Mouse (Mus musculus) brain, adult 2 months (tissue): ENCODE results near the gene Gramd4.
"Not testable (repeated sequence)": the region's sequence is repeated elsewhere in the genome, so short reads cannot be mapped to it uniquely, and the experiment has no call there.

ENCODE experiments used
- DNase-seq: peaks from one replicate; pipeline ENCODE4 v3.0.0; 2011; ENCODE audit warnings: low read depth, low spot score

Gramd4 gene

DNA sequence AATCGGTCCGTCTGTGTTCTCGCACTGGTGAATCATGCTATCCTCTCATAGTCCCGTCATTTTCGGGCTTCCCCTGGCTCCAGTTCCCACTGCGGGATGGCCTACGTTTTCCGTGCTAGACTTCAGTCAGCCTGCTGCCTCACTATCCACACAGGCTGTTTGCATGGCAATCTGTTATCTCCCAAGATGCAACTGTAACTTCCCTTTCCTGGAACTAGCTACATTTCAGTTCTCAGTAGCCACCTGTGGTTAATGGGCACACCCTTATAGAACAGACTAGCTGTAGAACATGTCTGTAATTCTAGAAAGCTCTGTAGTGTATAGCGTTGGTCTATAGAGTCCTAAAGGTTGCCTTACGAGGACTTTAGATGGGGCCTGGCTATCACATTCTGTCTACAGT lies 6.3 kb upstream of the Gramd4 start:
- DNase-seq: peak; percentile 45

DNA sequence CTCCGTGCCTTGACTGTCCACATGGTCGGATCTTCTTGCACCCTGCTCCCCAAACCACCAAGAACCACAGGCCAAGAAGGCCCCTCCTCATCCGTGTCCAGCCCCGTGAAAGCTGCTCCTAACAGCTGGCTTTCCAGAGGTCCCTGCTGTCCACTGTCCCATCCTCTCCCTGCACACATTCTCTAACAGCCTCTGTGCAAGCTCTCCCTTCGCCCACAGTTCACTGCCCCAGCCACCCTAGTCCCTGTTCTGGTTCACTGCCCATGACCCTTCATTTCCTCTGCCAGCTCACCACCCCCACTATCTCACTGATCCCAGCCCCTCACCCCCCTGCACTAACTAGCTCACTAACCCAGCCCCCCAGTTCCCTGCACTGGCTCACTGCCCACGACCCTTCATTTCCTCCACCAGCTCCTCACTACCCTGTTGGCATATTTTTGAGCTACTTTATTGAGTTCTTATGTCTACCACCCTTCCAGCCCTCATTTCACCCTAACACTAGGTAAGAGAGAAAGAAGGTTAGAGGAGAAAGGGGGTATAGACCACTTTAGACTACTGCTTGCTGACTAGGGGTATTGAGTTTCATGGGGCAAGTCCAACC lies 5.5 kb upstream of the Gramd4 start:
- no peak for DNase-seq

DNA sequence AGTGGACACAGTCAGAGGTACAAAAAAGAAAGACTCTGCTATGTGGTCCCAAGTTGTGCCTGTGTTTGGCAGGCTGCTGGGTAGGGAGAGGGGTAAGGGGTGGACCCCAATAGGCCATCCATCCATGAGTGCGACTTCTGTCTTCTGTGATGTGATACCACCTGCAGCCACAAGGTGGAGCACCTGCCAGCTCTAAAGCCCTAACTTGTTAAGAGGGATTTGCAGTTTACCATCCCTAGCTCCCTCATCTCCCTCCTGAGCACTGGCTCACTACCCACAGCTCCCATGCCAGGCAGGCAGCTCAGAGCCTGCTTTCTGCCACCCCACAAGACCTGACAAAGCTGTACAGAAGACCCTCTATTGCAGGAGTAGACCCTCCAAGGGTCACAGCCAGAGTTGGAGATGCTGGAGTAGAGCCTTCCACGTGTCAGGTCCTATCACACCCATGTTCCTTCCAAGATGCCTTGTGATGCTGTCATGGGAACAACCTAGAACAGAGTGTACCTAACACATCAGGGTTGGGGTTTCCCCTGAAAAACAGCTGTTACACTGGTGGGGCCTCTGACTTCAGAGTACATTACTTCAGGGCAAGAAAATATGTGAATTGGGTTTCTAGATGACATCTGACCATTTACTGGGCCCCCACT lies 3.5 kb upstream of the Gramd4 start:
- peak; percentile 92 for DNase-seq

DNA sequence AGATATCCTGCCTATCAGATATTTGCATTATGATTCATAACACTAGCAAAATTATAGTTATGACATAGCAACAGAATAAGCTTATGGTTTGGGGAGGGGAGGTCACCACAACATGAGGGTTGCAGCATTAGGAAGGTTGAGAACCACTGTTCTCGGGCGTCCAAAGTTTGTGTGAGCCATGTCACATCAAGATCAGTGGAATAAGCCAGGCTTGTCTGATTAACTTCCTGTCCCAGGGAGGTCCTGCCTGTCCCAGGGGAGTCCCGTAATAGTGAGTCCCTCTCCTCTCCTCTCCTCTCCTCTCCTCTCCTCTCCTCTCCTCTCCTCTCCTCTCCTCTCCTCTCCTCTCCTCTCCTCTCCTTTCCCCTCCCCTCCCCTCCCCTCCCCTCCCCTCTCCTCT lies 2.6 kb upstream of the Gramd4 start:
- DNase-seq: not testable (repeated sequence)

DNA sequence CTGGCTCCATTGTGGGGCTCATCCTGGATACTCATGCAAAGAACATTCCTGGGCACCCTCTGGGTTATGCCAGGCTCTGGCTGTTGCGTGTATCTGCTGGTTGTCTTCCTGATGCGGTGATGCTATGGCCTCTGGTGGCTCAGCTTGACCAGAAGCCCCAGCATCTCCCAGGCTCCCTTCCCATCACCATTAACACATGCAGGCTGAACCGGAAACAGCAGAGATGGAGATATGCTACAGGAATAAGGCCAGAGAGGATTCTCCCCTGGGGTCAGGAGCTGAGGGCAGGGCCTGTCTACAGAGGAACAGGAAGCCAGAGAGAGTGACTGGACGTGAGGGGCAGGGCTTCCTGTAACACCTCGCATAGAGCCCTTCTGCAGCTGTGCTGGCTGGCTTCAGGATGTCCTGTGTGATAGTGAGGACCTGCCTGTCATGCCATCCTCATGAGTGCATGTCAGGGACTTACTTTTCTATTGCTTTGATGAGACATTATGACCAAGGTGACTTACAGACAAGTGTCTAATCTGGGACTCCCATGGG lies 1.2 kb upstream of the Gramd4 start:
- no peak for DNase-seq

DNA sequence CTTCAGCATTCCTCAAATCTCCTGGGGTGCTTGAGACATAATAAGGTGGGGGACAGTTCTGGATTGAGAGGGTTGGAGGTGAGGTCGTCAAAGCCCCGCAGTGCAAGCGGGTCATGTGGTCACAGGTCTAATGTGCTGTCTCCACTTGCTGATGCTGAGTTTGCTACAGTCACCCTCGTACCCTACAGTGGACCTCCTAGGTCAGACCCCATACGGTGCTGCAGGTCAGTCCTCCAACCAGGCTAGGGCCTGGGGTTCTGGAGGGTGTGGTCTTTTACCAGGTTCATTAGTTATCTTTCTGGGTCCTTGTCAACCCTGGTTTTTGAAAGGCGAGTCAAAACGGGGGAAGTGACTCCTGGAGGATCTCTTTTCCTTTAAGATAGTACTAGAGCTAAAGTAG lies 413 bp downstream of the Gramd4 start:
- DNase-seq: peak; percentile 33

DNA sequence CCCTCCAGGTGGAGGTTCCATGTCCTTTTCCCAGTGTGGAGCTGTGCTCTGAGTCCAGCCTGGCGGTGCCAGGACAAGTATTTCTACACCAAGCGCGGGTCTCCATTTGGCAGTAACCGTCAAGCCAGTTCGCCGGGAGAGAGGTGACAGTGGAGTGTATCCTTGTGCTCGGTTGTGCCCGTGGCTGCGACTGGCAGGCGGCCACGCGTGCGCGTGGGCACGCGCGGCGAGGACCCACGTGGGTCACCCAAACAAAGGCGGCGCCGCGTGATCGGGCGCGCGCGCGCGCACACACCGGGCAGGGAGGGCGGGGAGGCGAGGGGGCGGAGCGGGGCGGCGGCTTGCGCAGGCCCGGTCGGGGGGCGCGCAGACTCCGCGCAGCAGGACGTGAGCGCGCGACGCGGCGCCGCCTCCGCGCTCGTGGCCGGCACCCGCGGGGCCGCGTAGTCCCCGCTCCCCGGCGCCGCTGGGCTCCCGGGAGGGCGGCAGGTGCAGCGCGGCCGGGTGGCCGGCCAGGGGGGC lies 960 bp downstream of the Gramd4 start:
- peak; percentile 96 for DNase-seq

DNA sequence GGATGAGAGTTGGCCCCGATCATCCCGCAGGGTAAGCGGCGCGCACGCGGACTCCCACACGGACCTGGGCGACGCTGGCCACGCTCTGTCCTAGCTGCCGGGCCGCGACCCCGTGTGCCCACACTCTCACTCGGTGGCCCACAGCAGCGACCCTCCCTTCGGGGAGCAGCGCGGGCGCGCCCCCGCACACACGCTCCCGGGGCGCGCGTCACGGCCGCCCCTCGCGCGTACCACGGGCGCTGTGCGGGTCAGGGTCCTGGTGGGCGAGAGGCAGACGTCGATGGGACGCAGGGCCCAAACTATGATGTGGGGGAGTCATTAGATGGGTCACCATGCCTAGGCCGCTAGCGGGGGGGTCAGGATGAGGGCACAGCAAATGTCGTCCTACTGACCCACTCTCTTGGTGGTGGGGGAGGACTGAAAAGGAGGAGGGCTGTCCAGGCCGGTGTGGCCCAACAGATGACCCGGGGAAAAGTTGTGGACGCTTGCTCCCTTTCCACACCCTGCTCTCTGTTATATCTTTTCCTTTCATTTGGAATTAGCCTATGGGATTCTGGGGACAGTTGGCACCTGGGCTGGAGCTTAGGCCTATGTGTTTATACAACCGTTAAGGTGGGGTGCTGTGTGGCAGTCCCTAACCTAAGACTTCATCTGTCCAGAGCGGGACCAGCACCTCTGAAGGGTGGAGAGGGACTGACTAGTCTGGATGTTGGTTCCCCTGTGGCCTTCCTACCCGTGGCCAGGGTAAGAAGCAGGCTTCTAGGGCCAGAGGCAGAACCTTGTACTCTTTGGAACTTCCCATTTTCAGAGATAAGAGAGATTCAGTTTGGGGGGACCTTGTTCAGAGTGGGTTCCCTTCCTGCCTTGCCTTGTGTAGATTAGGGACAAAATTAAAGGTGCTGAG lies 1.7 kb downstream of the Gramd4 start:
- peak; percentile 22 for DNase-seq

DNA sequence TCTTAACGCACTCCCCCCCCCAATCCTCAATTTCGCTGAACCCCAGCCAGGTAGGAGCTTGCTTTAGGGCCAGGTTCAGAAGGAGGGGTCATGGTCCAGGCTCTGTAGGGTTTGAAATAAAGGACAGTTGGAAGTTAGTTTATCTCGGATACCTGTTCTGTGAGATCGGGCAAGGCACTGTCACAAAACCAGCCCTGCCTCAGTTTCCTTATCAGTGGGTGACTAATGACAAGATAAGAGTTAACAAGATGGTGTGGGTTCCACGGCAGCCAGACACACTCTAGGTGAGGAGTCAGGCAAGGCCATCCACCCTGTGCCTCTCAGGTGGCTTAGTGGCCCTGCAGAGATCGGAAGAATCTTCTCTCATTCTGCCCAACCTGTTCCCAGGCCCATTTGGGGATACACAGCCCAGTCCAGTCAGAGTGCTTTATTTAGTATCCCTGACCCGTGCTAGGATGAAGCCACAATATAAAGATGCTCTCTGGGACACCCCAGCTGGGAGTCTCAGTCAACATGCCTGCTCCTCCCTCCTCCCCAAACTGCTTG lies 2.4 kb downstream of the Gramd4 start:
- no peak for DNase-seq

DNA sequence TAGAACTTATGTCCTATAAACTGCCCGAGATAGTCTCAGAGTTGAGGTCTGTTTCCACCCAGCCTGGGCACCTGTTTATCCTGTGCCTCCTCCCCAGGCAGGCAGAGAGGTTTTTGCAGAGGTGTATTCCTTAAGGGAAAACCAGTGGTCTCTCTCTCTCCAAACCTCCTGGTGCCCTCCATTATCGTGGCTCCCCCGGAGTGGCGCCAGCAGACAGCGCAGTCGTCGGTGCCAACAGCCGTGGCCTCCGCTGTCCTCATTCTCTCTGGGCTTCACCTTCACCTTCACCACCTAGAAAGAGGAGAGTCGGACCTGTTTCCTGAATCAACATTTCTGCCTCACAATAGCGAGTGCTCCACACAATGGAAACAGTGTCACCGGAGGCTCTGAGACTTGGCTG lies 3.1 kb downstream of the Gramd4 start:
- no peak for DNase-seq

DNA sequence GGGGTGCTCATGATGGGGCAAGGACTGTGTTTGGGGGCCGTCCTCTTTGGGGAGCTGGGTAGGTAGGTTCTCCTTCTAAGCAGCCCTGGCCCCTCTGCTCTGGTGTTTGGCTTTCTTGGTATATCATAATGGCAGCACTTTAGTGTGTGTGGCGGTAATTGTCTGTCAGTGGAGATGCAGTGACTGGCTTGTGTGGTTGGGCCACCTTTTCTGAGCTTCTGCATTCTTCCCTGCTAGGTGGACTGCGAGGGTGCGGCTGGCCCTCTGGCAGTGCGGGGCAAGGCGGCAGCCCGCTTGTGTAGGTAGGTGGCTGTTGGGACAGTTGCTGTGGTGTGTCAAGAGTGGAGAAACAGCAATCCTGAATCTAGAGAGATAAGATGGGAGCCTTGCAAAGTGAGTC lies 3.7 kb downstream of the Gramd4 start:
- DNase-seq: no peak

DNA sequence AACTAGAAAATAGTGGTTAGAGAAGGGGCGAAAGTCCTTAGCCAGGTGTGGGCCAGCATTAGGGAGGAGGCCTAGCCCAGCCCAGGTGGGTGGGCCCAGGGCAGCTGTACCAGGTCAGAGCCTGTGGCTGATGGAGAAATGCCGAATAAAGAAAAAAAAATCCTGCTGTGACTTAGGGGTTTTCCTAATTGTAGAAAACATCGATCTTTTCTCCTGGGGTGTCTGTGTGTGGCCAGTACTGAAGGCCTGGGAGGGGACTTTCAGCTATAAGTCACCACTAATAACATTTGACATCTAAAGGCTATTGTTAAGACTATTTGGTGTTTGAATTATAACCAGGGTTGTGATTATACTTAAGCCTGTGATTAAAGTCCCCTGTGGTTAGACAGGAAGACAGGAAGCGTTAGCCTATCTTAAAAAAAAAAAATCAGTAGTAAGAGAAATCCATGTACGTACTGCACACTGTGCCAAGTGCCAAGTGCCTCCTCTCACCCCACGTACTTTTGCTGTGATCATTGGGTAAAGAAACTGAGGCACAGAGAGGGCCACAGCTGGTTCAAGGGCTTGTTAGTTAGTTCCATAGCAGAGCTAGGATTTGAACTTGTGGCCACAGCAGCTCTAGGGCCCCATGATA lies 4.5 kb downstream of the Gramd4 start:
- no peak for DNase-seq

DNA sequence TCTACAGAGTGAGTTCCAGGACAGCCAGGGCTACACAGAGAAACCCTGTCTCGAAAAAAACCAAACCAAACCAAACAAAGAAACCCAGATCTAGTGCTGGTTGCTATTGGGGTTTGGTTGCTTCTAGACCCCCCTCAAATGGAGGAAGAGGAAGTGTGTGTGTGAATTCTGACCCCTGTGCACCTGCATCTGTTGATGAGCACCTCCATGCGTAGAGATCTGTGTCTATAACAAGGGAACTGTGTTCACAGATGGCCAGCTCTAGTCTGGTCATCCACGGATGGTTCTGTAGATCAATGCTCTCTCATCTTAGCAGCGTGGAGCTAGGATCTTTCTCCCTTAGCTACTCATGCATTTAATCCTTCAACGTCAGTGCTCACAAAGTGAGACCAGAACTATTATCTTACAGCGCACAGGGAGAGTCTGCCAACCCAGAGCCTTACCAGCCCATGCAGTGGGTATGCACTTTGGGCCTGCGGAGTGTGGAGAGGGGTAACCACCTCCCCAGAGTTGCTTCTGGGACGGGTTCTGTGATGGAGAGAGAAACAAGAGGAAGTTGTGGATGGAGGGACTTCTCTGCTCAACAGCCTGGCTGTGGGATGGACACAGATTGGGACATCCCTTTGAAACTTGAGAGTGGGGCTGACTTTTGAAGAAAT lies 6.8 kb downstream of the Gramd4 start:
- DNase-seq: no peak

DNA sequence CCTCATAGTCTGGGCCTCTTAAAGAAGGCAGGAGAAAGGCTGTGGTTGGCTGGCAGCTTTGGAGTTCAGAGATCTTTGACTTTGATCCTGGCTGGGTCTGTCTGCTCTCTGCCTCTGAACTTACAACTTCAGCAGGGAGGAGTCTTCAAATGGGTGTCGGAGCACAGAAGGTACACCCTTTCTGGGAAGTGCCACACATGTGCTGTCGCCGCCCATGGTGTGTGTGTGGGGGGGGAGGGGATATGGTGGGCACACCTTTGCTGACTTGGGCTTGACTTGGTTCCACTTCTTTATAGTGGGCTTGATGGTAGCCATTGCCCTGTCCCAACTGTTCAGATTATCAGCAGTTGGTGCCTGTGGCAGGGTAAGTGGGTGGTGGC lies 7.3 kb downstream of the Gramd4 start:
- DNase-seq: no peak

DNA sequence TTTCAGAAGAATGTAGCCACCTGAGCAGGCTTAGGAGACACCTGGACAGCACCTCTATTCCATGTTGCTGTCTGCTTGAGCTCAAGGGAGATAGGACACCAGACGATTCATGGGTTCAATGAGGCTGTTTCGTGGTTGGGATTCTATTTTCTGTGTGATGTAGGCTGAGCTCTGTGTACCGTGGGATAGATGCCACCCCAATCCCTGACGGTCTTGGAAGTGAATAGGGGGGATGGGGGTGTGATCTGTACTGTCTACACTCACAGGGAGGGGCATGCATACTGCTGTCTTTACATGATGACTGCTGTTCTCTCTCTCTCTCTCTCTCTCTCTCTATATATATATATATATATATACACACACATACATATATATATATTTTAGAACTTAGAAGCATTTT lies 7.9 kb downstream of the Gramd4 start:
- peak; percentile 69 for DNase-seq

DNA sequence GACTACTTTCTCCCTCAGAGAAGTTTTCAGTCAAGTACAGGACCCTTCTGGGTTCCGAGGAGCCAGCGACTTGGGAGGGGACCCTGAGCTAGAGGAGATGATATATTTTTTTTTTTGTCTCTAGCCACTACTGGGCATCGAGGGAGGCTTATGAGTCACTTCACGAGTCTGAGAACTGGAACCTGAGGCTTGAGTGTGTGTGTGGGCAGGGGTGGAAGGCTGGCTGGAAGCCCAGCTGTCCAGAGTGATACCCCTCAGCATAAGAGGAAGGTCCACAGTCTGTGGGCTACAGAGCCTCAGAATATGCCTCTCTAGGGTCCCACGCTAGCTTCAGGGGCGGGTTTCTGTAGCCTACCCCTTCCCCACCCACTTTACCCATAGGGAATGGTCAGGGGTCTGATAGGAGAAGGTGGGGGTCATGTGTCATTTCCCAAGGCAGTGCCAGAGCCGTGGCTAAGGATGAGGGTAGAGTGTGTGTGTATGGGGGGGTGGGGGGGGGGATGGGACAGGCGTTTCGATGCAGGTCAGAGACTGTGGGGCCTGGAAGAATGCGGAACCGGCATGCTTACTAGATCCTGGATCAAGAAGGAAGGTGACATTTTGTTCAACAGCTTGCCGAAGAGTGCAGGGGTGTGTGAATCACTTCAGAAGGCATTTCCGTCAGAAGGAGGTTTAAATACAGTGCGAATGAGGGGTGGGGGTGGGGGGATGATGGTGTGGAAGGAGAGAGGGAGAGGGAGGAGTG lies 9.5 kb downstream of the Gramd4 start:
- peak; percentile 84 for DNase-seq

DNA sequence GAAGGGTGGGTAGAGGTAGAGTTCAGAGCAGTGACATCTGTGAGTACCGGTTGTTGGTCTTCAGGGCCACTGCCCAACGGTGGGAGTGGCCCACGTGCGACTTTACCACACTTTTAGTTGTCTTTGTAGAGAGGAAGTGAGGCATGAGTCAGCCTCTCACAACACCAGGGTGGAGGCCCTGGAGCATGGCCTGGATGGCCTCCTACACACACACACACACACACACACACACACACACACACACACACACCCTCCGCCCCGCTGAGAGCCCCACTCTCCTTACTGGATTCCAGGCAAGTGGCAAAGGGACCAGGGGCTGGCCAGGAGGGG lies 10.1 kb downstream of the Gramd4 start:
- peak; percentile 73 for DNase-seq

DNA sequence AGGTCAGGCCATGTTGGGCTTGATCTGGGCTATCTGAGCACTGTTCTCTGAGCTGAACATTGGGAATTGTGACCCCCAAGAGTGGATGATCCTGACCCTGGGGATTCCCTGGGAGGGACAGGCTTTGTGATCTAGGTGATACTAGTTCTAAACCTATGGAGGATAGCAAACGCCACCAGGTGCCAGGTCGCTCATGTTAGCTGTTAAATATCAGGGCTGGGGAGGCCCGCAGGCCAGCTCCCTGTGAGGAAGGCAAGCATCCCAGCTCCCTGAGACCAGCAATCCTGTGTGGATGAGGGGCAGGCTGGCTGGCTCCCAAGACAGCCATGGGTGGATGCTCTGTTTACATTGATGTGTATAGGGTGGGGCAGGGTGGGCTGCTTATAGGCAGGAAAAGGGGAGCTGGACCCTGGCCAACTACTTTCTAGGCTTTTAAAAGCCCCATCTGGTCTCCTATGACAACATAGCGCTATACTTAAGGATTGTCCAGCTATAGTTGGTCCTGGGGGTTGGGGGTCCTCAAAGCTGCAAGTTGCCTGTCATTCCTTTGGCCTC lies 10.5 kb downstream of the Gramd4 start:
- no peak for DNase-seq

DNA sequence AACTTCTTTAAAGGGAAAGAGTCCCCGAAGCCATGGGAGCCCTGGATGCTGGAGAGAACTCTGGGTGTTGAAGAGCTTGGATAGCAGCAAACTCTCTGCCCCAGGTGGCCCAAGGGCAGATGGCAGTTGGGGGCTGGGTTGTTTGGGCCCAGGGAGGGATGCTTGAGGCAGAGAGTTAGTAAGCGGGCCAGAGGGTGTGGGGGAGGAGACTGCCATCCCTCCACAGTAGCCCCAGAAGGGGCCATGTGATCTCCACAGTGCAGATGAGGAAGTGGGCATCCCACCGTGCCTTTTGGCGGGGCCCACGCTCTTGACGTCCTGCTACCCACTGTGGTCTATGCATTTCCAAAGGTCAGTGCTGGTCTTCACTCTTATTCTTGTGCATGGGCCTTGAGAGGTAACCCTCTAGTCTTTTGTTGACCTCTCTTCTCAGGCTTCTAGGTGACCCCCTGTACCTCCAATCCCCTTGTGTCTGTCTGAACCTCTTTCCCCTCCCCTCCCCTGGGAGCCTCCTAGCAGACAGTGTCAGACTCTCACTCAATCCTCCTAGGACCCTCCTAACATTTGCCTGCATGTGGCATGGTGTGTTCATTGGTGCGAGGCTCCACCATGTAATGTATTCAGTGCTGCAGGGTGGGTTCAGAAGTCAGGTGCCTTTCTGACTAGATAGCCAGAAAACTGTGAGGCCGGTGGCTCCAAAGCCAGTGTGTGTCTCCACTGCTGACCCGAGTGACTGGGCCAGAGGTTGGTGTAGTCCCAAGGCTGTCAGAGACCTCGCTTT lies 11.7 kb downstream of the Gramd4 start:
- peak; percentile 66 for DNase-seq
